Mouse (Mus musculus): ENCODE measurements around the gene Mcm10.
"Not testable (repeated sequence)": the region's sequence is repeated elsewhere in the genome, so short reads cannot be mapped to it uniquely, and the experiment has no call there.

Gene Mcm10

GRCm38 (mm10) chr2:4967806-4968205 is 44.8 kb downstream of the Mcm10 start:
- TF ChIP-seq CTCF (conservative IDR thresholded peaks at IDR 0.05; ENCODE audit: low read length) (no peak), NANOG (IDR thresholded peaks at IDR 0.05; ENCODE audit: borderline replicate concordance, low read length) (no peak; the same call in 1 of the 2 replicates), POU5F1 (IDR thresholded peaks at IDR 0.05; ENCODE audit: borderline replicate concordance, low read length) (no peak)
- no peak overlapping the region for H3K4me3 ChIP-seq (replicated peaks; ENCODE audit: low read length)
- peaks cover 13% of the 10 kb centered on the region for H3K9me3 ChIP-seq (ENCODE audit: low read length)
- peaks cover 21% of the 10 kb centered on the region for H3K4me1 ChIP-seq (replicated peaks; ENCODE audit: low read depth, low read length)
- no peaks in the 10 kb centered on the region for H3K36me3 ChIP-seq (ENCODE audit: insufficient read depth, low read length)
- H3K27me3 ChIP-seq (ENCODE audit: insufficient read depth, low read length): no peaks in the 10 kb centered on the region

GRCm38 (mm10) chr2:4958039-4958438 is 54.6 kb downstream of the Mcm10 start:
- peaks cover 43% of the 10 kb centered on the region for H3K9me3 ChIP-seq (ENCODE audit: low read length)
- H3K27me3 ChIP-seq (ENCODE audit: insufficient read depth, low read length): no peaks in the 10 kb centered on the region
- TF ChIP-seq POU5F1 (IDR thresholded peaks at IDR 0.05; ENCODE audit: borderline replicate concordance, low read length) (no peak), CTCF (conservative IDR thresholded peaks at IDR 0.05; ENCODE audit: low read length) (no peak), NANOG (IDR thresholded peaks at IDR 0.05; ENCODE audit: borderline replicate concordance, low read length) (no peak)

GRCm38 (mm10) chr2:4954216-4954760 is 58.3 kb downstream of the Mcm10 start:
- H3K36me3 ChIP-seq (ENCODE audit: insufficient read depth, low read length): no peaks in the 10 kb centered on the region; the same call in 1 of the 2 replicates
- TF ChIP-seq CTCF (conservative IDR thresholded peaks at IDR 0.05; ENCODE audit: low read length) (no peak), NANOG (IDR thresholded peaks at IDR 0.05; ENCODE audit: borderline replicate concordance, low read length) (no peak)
- H3K4me3 ChIP-seq (replicated peaks; ENCODE audit: low read length): no peak overlapping the region
- H3K4me1 ChIP-seq (replicated peaks; ENCODE audit: low read depth, low read length): peaks cover 7% of the 10 kb centered on the region
- H3K27me3 ChIP-seq (ENCODE audit: insufficient read depth, low read length): no peaks in the 10 kb centered on the region
- H3K9me3 ChIP-seq (ENCODE audit: low read length): peaks cover 81% of the 10 kb centered on the region

More at GRCm38 (mm10) chr2:4958039-4958438, 54.6 kb downstream of the Mcm10 start:
- H3K4me1 ChIP-seq (replicated peaks; ENCODE audit: low read depth, low read length): peaks cover 10% of the 10 kb centered on the region
- no peak overlapping the region; the same call in 1 of the 2 replicates for H3K4me3 ChIP-seq (replicated peaks; ENCODE audit: low read length)
- no peaks in the 10 kb centered on the region for H3K36me3 ChIP-seq (ENCODE audit: insufficient read depth, low read length)

- Histone ChIP-seq H3K9me3 (ENCODE audit: low read length) (peaks cover 72% of the 10 kb centered on the region), H3K4me3 (replicated peaks; ENCODE audit: low read length) (no peak overlapping the region), H3K36me3 (ENCODE audit: insufficient read depth, low read length) (no peaks in the 10 kb centered on the region; the same call in 1 of the 2 replicates), H3K4me1 (replicated peaks; ENCODE audit: low read depth, low read length) (no peaks in the 10 kb centered on the region), H3K27me3 (ENCODE audit: insufficient read depth, low read length) (no peaks in the 10 kb centered on the region)
- no peak for TF ChIP-seq NANOG (IDR thresholded peaks at IDR 0.05; ENCODE audit: borderline replicate concordance, low read length)
- TF ChIP-seq CTCF (conservative IDR thresholded peaks at IDR 0.05; ENCODE audit: low read length): no peak
- TF ChIP-seq POU5F1 (IDR thresholded peaks at IDR 0.05; ENCODE audit: borderline replicate concordance, low read length): no peak
Observed at GRCm38 (mm10) chr2:4950986-4951385, 61.6 kb downstream of the Mcm10 start.

GRCm38 (mm10) chr2:4949691-4950090 is 62.9 kb downstream of the Mcm10 start:
- not testable (repeated sequence) for H3K36me3 ChIP-seq (ENCODE audit: insufficient read depth, low read length); H3K4me1 ChIP-seq (replicated peaks; ENCODE audit: low read depth, low read length); H3K4me3 ChIP-seq (replicated peaks; ENCODE audit: low read length); H3K27me3 ChIP-seq (ENCODE audit: insufficient read depth, low read length)
- H3K9me3 ChIP-seq (ENCODE audit: low read length): peaks cover 68% of the 10 kb centered on the region

GRCm38 (mm10) chr2:4940861-4941260 is 71.7 kb downstream of the Mcm10 start:
- Histone ChIP-seq H3K27me3 (ENCODE audit: insufficient read depth, low read length) (no peaks in the 10 kb centered on the region), H3K36me3 (ENCODE audit: insufficient read depth, low read length) (peaks cover 40% of the 10 kb centered on the region), H3K4me1 (replicated peaks; ENCODE audit: low read depth, low read length) (peaks cover 20% of the 10 kb centered on the region), H3K9me3 (ENCODE audit: low read length) (peaks cover 34% of the 10 kb centered on the region), H3K4me3 (replicated peaks; ENCODE audit: low read length) (no peak overlapping the region)
- TF ChIP-seq CTCF (conservative IDR thresholded peaks at IDR 0.05; ENCODE audit: low read length) (no peak), NANOG (IDR thresholded peaks at IDR 0.05; ENCODE audit: borderline replicate concordance, low read length) (no peak), POU5F1 (IDR thresholded peaks at IDR 0.05; ENCODE audit: borderline replicate concordance, low read length) (no peak)

Measured in E14TG2a.4 (cell line).